Mouse (Mus musculus): ENCODE results near the gene Cep128.

GRCm38 (mm10) chr12:91264828-91265355 lies 119.3 kb downstream of the Cep128 start:
- no peak for TF ChIP-seq KAT2A (conservative IDR thresholded peaks at IDR 0.05; ENCODE audit: low read depth, low read length)
- no peak for TF ChIP-seq ZKSCAN1 (IDR thresholded peaks at IDR 0.05; ENCODE audit: low read depth, low read length)
- no peak for TF ChIP-seq POLR2A (IDR thresholded peaks at IDR 0.05; ENCODE audit: control insufficient read depth in 1 of 2, insufficient read depth in 1 of 2, low read depth in 1 of 2, low read length in 2 of 2, poor library complexity in 1 of 2)
- no peak for TF ChIP-seq ZC3H11A (IDR thresholded peaks at IDR 0.05; ENCODE audit: low read depth, low read length)
- no peak for TF ChIP-seq E2F4 (IDR thresholded peaks at IDR 0.05; ENCODE audit: borderline replicate concordance, low read depth, low read length)
- no peak for TF ChIP-seq SMC3 (IDR thresholded peaks at IDR 0.05; ENCODE audit: low read depth, low read length)
- TF ChIP-seq BHLHE40 (IDR thresholded peaks at IDR 0.05; ENCODE audit: borderline replicate concordance, low read depth, low read length), result no peak
- TF ChIP-seq CTCF (IDR thresholded peaks at IDR 0.05 in 2 of 3, conservative IDR thresholded peaks at IDR 0.05 in 1 of 3; ENCODE audit: control insufficient read depth in 1 of 3, insufficient read depth in 1 of 3, low read depth in 2 of 3, low read length in 3 of 3, poor library complexity in 1 of 3, severe bottlenecking in 1 of 3), result no peak
- no peak for TF ChIP-seq MEF2A (IDR thresholded peaks at IDR 0.05; ENCODE audit: extremely low read depth, insufficient replicate concordance, low read depth, low read length, poor library complexity, severe bottlenecking)
- TF ChIP-seq TBP (IDR thresholded peaks at IDR 0.05; ENCODE audit: low read depth, low read length), result no peak
- TF ChIP-seq ELF1 (IDR thresholded peaks at IDR 0.05; ENCODE audit: low read depth, low read length), result no peak
- no peak for TF ChIP-seq JUND (IDR thresholded peaks at IDR 0.05; ENCODE audit: low read depth, low read length)
- TF ChIP-seq EP300 (IDR thresholded peaks at IDR 0.05; ENCODE audit: low read depth in 1 of 2, low read length in 2 of 2), result no peak
